Mouse (Mus musculus) stomach, embryonic 16.5 days (tissue): ENCODE data around the gene Defb36. TPM values are rescaled to one million over a fixed set of nuclear protein-coding genes. Genes with fewer than 3 reads are reported as not detected.

Experiments
- ATAC-seq: fragments of 200-750 bp; cut with Nextera tagmentation; 2 replicates; pipeline ENCODE4 v1.8.0; 2017; ENCODE audit warnings: moderate number of reproducible peaks, moderate TSS enrichment; ENCODE audit not compliant: insufficient read depth, low FRiP score
- H3K27ac ChIP-seq: fragments of 300-500 bp; sonication (generic); 2 replicates; pipeline ENCODE4 v1.5.1; 2014; ENCODE audit warnings: low read length
- H3K27me3 ChIP-seq: fragments of 300-500 bp; sonication (generic); 2 replicates; pipeline ENCODE4 v1.6.1; 2014; ENCODE audit warnings: low read length, control low read depth, mixed read lengths; ENCODE audit not compliant: control insufficient read depth, insufficient read depth
- H3K36me3 ChIP-seq: fragments of 300-500 bp; sonication (generic); 2 replicates; pipeline ENCODE4 v1.6.1; 2014; ENCODE audit warnings: low read length; ENCODE audit not compliant: control insufficient read depth, insufficient read depth
- H3K4me1 ChIP-seq: fragments of 300-500 bp; sonication (generic); 2 replicates; pipeline ENCODE4 v1.6.1; 2014; ENCODE audit warnings: low read length, control low read depth, mixed read lengths; ENCODE audit not compliant: control insufficient read depth, insufficient read depth
- H3K4me2 ChIP-seq: fragments of 300-500 bp; sonication (generic); 2 replicates; pipeline ENCODE4 v1.6.1; 2014; ENCODE audit warnings: low read depth, low read length, mixed read lengths
- H3K4me3 ChIP-seq: fragments of 300-500 bp; sonication (generic); replicated peaks from 2 replicates; pipeline ENCODE4 v1.5.1; 2014; ENCODE audit warnings: mild to moderate bottlenecking, low read length
- H3K9ac ChIP-seq: fragments of 300-500 bp; sonication (generic); 2 replicates; pipeline ENCODE4 v1.6.1; 2014; ENCODE audit warnings: low read length
- H3K9me3 ChIP-seq: fragments of 300-500 bp; sonication (generic); replicated peaks from 2 replicates; pipeline ENCODE4 v1.6.1; 2016; ENCODE audit warnings: low read length, control low read depth; ENCODE audit not compliant: control insufficient read depth
- WGBS: fragments of 180-500 bp; shearing (Covaris S2); extraction: QIAGEN DNeasy Blood & Tissue Kit; methylation state at CpG from one replicate; pipeline ENCODE4 v1.1.7; 2014; 5-methylcytosine and 5-hydroxymethylcytosine counted together
- polyA plus RNA-seq: library from polyadenylated mRNA; unstranded; fragments of >200 nt; fragmentation: Nextera tagmentation; extraction: Ambion mirVana; gene quantifications from 2 replicates; pipeline ENCODE4 v1.2.1, GENCODE M21; 2015

Gene Defb36
- polyA plus RNA-seq, 1 experiment from 2014 or later = not detected

DNA sequence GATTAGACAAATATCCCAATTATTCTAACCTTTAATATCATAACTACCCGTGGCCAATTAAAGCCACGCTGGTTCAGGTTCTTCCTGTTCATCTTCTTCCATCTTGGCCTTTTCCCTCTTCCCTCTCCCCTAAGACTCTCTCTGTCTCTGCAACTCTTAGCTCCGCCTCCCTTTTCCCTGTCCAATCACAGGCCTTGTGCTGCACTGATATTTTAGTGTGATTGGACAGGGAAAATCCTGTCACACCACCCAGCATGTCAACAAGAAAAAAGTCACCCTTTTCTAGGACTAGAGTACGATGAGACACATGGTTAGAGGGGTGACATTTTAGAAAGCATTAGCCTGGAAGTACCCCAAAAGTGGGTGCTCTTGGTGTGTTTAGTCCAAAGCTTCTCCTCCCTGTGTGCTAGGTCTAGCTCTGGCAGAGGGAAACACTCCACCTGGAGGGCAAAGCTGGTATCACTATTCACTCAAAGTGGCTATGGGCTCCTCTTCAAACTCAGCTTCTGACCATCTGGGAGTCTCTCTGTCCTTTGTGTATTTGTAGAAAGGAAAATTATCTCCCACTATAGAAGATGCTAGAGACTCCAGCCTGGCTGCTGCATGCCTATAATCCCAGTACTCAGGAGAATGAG is 17.1 kb upstream of the Defb36 start:
- H3K4me3 ChIP-seq = no peak overlapping the region
- no peaks in the 10 kb centered on the region for H3K9me3 ChIP-seq
- no peak for ATAC-seq
- H3K9ac ChIP-seq = no peak overlapping the region
- no peaks in the 10 kb centered on the region for H3K4me1 ChIP-seq
- H3K27ac ChIP-seq = no peak overlapping the region
- H3K27me3 ChIP-seq = no peaks in the 10 kb centered on the region
- 74% methylated on average over 4 of the region's 4 CpGs for WGBS
- no peak overlapping the region for H3K4me2 ChIP-seq
- no peaks in the 10 kb centered on the region for H3K36me3 ChIP-seq

DNA sequence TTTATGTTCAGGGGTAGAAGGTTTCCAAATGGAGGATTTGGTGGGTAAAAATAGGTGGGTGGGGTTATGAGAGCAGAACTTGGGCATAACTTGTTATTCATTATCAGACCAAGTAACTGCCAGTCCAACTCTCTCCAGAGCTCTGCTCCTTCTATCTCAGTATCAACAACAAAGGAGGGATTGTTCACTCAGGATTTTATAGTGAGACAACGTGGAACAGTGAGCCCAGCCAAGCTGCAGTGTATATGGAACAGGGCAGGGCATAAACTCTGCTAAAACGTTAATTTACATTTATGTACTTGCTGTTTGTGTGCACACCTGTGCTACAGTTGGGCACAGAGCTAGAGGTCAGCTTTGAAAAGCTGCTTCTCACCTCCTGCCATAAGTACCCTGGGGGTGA is 15.7 kb upstream of the Defb36 start:
- H3K4me2 ChIP-seq = no peak overlapping the region
- 20% methylated on average over 2 of the region's 2 CpGs for WGBS
- no peak overlapping the region for H3K27ac ChIP-seq
- H3K9me3 ChIP-seq = no peaks in the 10 kb centered on the region
- H3K9ac ChIP-seq = no peak overlapping the region
- H3K4me1 ChIP-seq = no peaks in the 10 kb centered on the region
- H3K36me3 ChIP-seq = no peaks in the 10 kb centered on the region
- ATAC-seq = no peak
- no peaks in the 10 kb centered on the region for H3K27me3 ChIP-seq
- H3K4me3 ChIP-seq = no peak overlapping the region

DNA sequence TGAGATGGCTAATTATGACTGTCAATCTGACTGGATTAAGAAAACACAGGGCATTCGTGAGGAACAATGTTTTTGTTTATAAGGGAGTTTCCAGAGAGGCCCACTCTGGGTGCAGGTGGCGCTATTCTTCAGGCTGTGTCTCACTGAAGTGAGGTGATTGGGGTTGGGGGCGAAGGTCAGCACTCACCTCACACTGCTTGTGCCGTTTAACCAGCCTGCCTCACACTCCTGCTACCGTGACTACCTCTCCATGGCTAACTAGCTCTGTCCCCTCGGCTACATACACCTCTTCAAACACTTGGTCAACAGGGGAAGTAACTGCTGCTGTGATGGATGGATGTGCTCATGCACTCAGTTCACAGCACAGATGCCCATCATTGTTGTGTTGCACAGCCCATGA is 15.1 kb upstream of the Defb36 start:
- H3K27me3 ChIP-seq = no peaks in the 10 kb centered on the region
- WGBS = 32% methylated on average over 6 of the region's 6 CpGs
- H3K27ac ChIP-seq = no peak overlapping the region
- no peak overlapping the region for H3K4me2 ChIP-seq
- no peaks in the 10 kb centered on the region for H3K9me3 ChIP-seq
- H3K4me3 ChIP-seq = no peak overlapping the region
- no peak for ATAC-seq
- H3K4me1 ChIP-seq = no peaks in the 10 kb centered on the region
- no peak overlapping the region for H3K9ac ChIP-seq
- no peaks in the 10 kb centered on the region for H3K36me3 ChIP-seq

DNA sequence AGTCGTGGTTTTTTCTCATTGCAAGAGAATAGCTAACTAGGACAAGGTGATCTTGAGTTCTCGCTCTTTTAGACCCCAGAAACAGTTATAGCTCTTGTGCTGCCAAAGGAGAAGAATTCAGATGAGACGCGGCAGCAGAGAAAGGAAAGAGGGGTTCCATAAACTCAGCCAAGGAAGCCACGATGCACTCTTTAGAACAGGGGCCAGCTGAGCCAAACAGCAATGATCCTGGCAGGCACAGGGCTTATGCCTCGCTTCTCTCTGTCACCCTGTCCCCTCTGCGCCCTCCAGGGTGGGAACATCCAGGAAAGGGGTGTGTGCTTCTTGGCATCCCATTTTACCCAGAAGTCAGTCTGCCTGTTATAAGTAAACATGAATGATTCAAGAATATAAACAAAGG is 4.8 kb upstream of the Defb36 start, which contains the start of gene Defb45:
TSS of gene Defb45 (minus strand) at position 101 of the 400 bp plus-strand sequence.
- Histone ChIP-seq H3K36me3 (no peaks in the 10 kb centered on the region), H3K27ac (no peak within 1 kb of the TSS), H3K9me3 (no peaks in the 10 kb centered on the region), H3K9ac (no peak within 1 kb of the TSS), H3K4me3 (no peak within 1 kb of the TSS), H3K27me3 (no peaks in the 10 kb centered on the region), H3K4me2 (no peak within 1 kb of the TSS), H3K4me1 (no peaks in the 10 kb centered on the region)
- no peak for ATAC-seq
- WGBS = 53% methylated on average over 7 of the region's 7 CpGs

DNA sequence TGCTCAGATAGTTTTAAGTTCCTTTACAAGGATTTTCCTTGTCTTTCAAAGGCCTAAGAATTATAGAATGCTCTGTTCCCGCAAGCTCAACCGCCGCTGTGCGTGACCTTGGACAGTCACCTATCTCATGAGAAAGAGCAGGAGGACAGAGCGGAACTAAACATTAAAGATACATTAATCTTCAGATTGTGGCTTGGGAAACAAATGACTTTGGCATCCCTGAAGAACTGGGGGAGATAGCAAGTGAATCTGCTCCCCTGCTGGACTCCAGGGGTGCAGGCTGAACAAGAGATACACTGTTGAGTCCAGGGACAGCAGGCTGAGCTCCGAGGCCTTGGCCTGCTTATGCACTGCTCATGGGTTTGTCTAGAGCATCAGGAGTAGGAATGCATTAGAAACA is 4.1 kb upstream of the Defb36 start:
- H3K4me2 ChIP-seq = no peak overlapping the region
- ATAC-seq = no peak
- H3K9ac ChIP-seq = no peak overlapping the region
- H3K27me3 ChIP-seq = no peaks in the 10 kb centered on the region
- WGBS = 55% methylated on average over 6 of the region's 6 CpGs
- H3K4me3 ChIP-seq = no peak overlapping the region
- H3K36me3 ChIP-seq = no peaks in the 10 kb centered on the region
- no peak overlapping the region for H3K27ac ChIP-seq
- no peaks in the 10 kb centered on the region for H3K9me3 ChIP-seq
- no peaks in the 10 kb centered on the region for H3K4me1 ChIP-seq

DNA sequence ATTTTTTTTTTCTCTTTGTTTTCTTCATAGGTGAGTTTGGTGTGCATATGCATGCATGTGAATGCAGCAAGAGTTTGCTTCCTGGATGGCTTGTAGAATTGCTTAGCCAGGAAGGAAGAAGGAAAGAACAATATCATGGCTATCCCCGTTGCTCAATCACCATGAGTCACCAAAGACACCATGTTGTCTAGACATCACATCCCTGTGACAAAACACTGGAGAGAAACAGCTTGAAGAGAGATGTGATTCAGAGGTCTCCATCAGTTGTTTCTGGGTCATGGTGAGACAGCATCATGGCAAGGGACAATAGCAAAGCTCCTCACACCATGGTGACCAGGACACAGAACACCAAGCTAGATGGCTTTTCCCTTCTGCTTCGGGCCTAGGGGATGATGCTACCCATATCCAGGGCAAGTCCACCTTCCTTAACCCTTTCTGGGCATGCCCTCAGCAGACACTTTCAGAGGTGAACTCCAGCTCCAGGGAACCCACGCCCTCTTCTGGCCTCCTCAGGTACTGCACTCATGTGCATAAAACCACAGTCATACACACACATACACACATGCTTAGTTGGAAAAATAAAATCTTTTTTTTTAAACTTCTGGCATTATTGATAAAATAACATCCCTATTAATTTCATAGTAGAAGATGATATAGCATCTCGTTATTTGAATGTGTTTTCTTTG is 2.7 kb upstream of the Defb36 start:
- no peak overlapping the region for H3K4me2 ChIP-seq
- no peak overlapping the region for H3K4me3 ChIP-seq
- no peak overlapping the region for H3K9ac ChIP-seq
- no peaks in the 10 kb centered on the region for H3K36me3 ChIP-seq
- H3K9me3 ChIP-seq = no peaks in the 10 kb centered on the region
- no peaks in the 10 kb centered on the region for H3K27me3 ChIP-seq
- no peak for ATAC-seq
- 73% methylated on average over 4 of the region's 4 CpGs for WGBS
- no peaks in the 10 kb centered on the region for H3K4me1 ChIP-seq
- H3K27ac ChIP-seq = no peak overlapping the region

DNA sequence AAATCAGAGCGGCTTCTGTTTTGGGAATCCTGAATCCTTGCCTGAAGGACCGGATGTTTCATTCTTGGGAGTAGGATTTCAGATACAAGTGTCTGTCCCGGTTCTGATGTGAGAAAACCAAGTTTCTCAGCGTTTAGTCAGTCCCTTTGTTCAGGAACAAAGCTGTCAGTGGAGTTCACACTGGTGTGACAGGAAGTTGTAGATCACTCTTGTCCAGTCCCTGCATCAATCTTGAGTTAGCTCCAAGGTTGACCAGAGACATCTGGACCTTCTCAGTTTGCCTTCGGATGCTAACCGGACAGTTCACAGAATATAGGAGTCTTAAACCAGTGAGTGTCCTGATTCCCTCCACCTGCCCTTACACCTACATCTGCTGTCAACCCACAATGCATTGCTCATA is 3.6 kb downstream of the Defb36 start:
- Histone ChIP-seq H3K9ac (no peak overlapping the region), H3K36me3 (no peaks in the 10 kb centered on the region), H3K4me2 (no peak overlapping the region), H3K9me3 (no peaks in the 10 kb centered on the region), H3K27ac (no peak overlapping the region), H3K4me3 (no peak overlapping the region), H3K27me3 (no peaks in the 10 kb centered on the region), H3K4me1 (no peaks in the 10 kb centered on the region)
- no peak for ATAC-seq
- WGBS = 35% methylated on average over 6 of the region's 6 CpGs

DNA sequence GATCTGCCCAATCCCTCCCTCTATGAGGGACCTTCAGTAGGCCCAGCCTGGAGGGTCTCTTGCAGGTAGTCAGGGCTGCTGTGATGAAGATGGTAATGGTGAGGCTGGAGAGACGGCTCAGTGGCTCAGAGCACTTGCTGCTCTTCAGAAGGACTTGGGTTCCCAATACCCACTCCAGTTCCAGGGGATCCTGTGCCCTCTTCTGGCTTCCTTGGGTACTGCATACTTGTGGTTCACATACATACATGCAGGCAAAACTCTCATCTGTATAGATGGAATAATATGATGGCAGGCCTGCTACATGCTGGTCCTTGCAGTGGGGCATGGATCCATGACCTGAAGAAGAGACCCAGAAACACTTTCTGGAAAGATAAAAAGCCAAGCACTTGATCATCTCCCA is 4.6 kb downstream of the Defb36 start:
- WGBS = 94% methylated on average over 1 of the region's 1 CpGs
- no peak overlapping the region for H3K27ac ChIP-seq
- ATAC-seq = no peak

DNA sequence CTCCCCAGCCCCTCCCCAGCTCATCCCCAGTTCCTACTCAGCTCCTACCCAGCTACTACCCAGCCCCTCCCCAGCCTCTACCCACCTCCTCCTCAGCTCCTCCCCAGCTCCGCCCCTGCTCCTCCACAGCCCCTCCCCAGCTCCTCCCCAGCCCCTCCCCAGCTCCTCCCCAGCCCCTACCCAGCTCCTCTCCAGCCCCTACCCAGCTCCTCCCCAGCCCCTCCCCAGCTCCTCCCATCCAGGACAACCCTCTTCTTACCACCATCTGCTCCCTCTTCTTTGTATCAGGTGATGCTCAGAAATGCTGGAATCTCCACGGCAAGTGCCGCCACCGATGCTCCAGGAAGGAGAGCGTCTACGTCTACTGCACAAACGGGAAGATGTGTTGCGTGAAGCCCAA is 8.1 kb downstream of the Defb36 start:
- H3K4me3 ChIP-seq = no peak overlapping the region
- no peak overlapping the region for H3K9ac ChIP-seq
- ATAC-seq = no peak
- no peak overlapping the region for H3K27ac ChIP-seq
- 36% methylated on average over 7 of the region's 8 CpGs for WGBS
- no peaks in the 10 kb centered on the region for H3K4me1 ChIP-seq
- H3K36me3 ChIP-seq = no peaks in the 10 kb centered on the region
- H3K4me2 ChIP-seq = no peak overlapping the region
- no peaks in the 10 kb centered on the region for H3K27me3 ChIP-seq
- H3K9me3 ChIP-seq = no peaks in the 10 kb centered on the region

More for the DNA sequence above, 4.6 kb downstream of the Defb36 start:
- H3K9me3 ChIP-seq = no peaks in the 10 kb centered on the region
- no peak overlapping the region for H3K4me3 ChIP-seq
- no peaks in the 10 kb centered on the region for H3K27me3 ChIP-seq
- no peak overlapping the region for H3K4me2 ChIP-seq
- no peak overlapping the region for H3K9ac ChIP-seq
- H3K4me1 ChIP-seq = no peaks in the 10 kb centered on the region
- H3K36me3 ChIP-seq = no peaks in the 10 kb centered on the region
